ENCODE assay signal across 7 mouse cellular contexts in genomic region chr1:131153018-131153629, GRCm38 (mm10). TPM values are rescaled to one million over a fixed set of nuclear protein-coding genes. Genes with fewer than 3 reads are reported as not detected.
A peak's percentile ranks its signal among the peaks of the same experiment; 100 is the strongest.
DNase-seq lines count a peak whose midpoint lies in the region; ATAC-seq and TF ChIP-seq lines count a peak whose summit lies in the region.

Gene Eif2d (plus strand): TSS chr1:131153181.

- H3K4me1 ChIP-seq in embryonic facial prominence, embryonic 12.5 days = peaks cover 10% of the 10 kb centered on the region
- H3K4me1 ChIP-seq in limb, embryonic 11.5 days (ENCODE audit: control insufficient read depth, insufficient read depth, low read length) = peaks cover 6% of the 10 kb centered on the region; the same call in 1 of the 2 replicates
- peaks cover 10% of the 10 kb centered on the region for H3K4me1 ChIP-seq in midbrain, embryonic 14.5 days (ENCODE audit: control insufficient read depth, insufficient read depth, low read length)
- peaks cover 5% of the 10 kb centered on the region; the same call in 1 of the 2 replicates for H3K4me1 ChIP-seq in spleen, adult 2 months (ENCODE audit: control insufficient read depth, insufficient read depth, insufficient read length)

- WGBS in embryonic facial prominence, embryonic 12.5 days = under 1% methylated on average over 27 of the region's 27 CpGs
- WGBS in limb, embryonic 11.5 days = 2% methylated on average over 27 of the region's 27 CpGs
- WGBS in midbrain, embryonic 14.5 days = under 1% methylated on average over 27 of the region's 27 CpGs
- under 1% methylated on average over 27 of the region's 27 CpGs for WGBS in spleen, adult 2 months

- peaks cover 3% of the 10 kb centered on the region for H3K36me3 ChIP-seq in embryonic facial prominence, embryonic 12.5 days
- no peaks in the 10 kb centered on the region for H3K36me3 ChIP-seq in limb, embryonic 11.5 days (ENCODE audit: control insufficient read depth, insufficient read depth, low read length)
- H3K36me3 ChIP-seq in midbrain, embryonic 14.5 days (ENCODE audit: control insufficient read depth, insufficient read depth, low read length) = peaks cover 4% of the 10 kb centered on the region
- no peaks in the 10 kb centered on the region; the same call in 1 of the 2 replicates for H3K36me3 ChIP-seq in spleen, adult 2 months (ENCODE audit: control insufficient read depth, insufficient read depth, low read length)

- DNase-seq in adrenal gland, postnatal 14 days = peak; percentile 93
- DNase-seq in heart, adult 11 months = peak; percentile 99
- peak; percentile 90 for DNase-seq in kidney, adult 18-20 months
- peak; percentile 91 for DNase-seq in limb, embryonic 11.5 days (ENCODE audit: low spot score)
- peak; percentile 94 for DNase-seq in midbrain, embryonic 14.5 days
- DNase-seq in spleen, adult 2 months (ENCODE audit: low read depth in 1 of 2, low spot score in 2 of 2) = peak; percentile 64 to 82

- no peaks in the 10 kb centered on the region for H3K9me3 ChIP-seq in embryonic facial prominence, embryonic 12.5 days
- no peaks in the 10 kb centered on the region for H3K9me3 ChIP-seq in limb, embryonic 11.5 days (ENCODE audit: control insufficient read depth, low read length)
- no peaks in the 10 kb centered on the region for H3K9me3 ChIP-seq in midbrain, embryonic 14.5 days (ENCODE audit: control insufficient read depth, low read length)

- ATAC-seq in embryonic facial prominence, embryonic 12.5 days (ENCODE audit: insufficient number of reproducible peaks, insufficient read depth, low FRiP score, low TSS enrichment) = peak; percentile 92
- ATAC-seq in limb, embryonic 11.5 days (ENCODE audit: insufficient number of reproducible peaks, low FRiP score, low TSS enrichment, low read depth) = peak; percentile 96
- peak; percentile 99 for ATAC-seq in midbrain, embryonic 14.5 days (ENCODE audit: low FRiP score, low TSS enrichment)

- H3K4me2 ChIP-seq in embryonic facial prominence, embryonic 12.5 days (replicated peaks) = peak within 1 kb of the TSS; percentile 84
- peak within 1 kb of the TSS; percentile 85 for H3K4me2 ChIP-seq in limb, embryonic 11.5 days (ENCODE audit: low read depth, severe bottlenecking)
- H3K4me2 ChIP-seq in midbrain, embryonic 14.5 days (ENCODE audit: low read length) = peak within 1 kb of the TSS; percentile 94

- no peak for TF ChIP-seq CTCF in spleen, adult 2 months (IDR thresholded peaks at IDR 0.05; ENCODE audit: extremely low read depth, insufficient read depth, insufficient read length, insufficient replicate concordance)

- H3K27ac ChIP-seq in embryonic facial prominence, embryonic 12.5 days = 0 out of 2 replicates have a peak within 1 kb of the TSS, but pooled peaks have one; percentile 46
- no peak within 1 kb of the TSS for H3K27ac ChIP-seq in limb, embryonic 11.5 days (replicated peaks; ENCODE audit: low read depth, low read length)
- peak within 1 kb of the TSS; percentile 64; the same call in 1 of the 2 replicates for H3K27ac ChIP-seq in midbrain, embryonic 14.5 days (replicated peaks; ENCODE audit: low read depth, low read length)
- peak within 1 kb of the TSS; percentile 66 for H3K27ac ChIP-seq in spleen, adult 2 months (ENCODE audit: insufficient read depth, low read length)

- peak; percentile 68; the same call in 1 of the 2 replicates for TF ChIP-seq POLR2A in spleen, adult 2 months (IDR thresholded peaks at IDR 0.05; ENCODE audit: low read depth, low read length)

- no peaks in the 10 kb centered on the region for H3K27me3 ChIP-seq in embryonic facial prominence, embryonic 12.5 days
- H3K27me3 ChIP-seq in limb, embryonic 11.5 days (ENCODE audit: control insufficient read depth, insufficient read depth, low read length) = no peaks in the 10 kb centered on the region
- no peaks in the 10 kb centered on the region; the same call in 1 of the 2 replicates for H3K27me3 ChIP-seq in midbrain, embryonic 14.5 days (ENCODE audit: control insufficient read depth, insufficient read depth, low read length)
- H3K27me3 ChIP-seq in spleen, adult 2 months (ENCODE audit: control insufficient read depth, insufficient read depth, low read length) = no peaks in the 10 kb centered on the region

- H3K9ac ChIP-seq in embryonic facial prominence, embryonic 12.5 days = peak within 1 kb of the TSS; percentile 77
- H3K9ac ChIP-seq in limb, embryonic 11.5 days (ENCODE audit: low read length) = peak within 1 kb of the TSS; percentile 80
- peak within 1 kb of the TSS; percentile 64 for H3K9ac ChIP-seq in midbrain, embryonic 14.5 days (replicated peaks; ENCODE audit: low read length)

- H3K4me3 ChIP-seq in embryonic facial prominence, embryonic 12.5 days = peak within 1 kb of the TSS; percentile 88
- peak within 1 kb of the TSS; percentile 83 for H3K4me3 ChIP-seq in limb, embryonic 11.5 days (ENCODE audit: low read depth, low read length)
- H3K4me3 ChIP-seq in midbrain, embryonic 14.5 days (replicated peaks; ENCODE audit: low read depth, low read length) = peak within 1 kb of the TSS; percentile 72
- peak within 1 kb of the TSS; percentile 91 for H3K4me3 ChIP-seq in spleen, adult 2 months (ENCODE audit: extremely low read depth, insufficient read depth, insufficient read length)

RNA-seq across cellular contexts. Expression of gene Eif2d, which starts in this region (rescaled TPM):
- 42.2 and 43.4 TPM in 2 replicates for total RNA-seq in adrenal gland, postnatal 14 days (2021)
- polyA plus RNA-seq in embryonic facial prominence, embryonic 12.5 days (2016; fragmentation: Nextera tagmentation; extraction: Ambion mirVana) = 66.6 and 67.7 TPM in 2 replicates
- 70.3 and 72.3 TPM in 2 replicates for polyA plus RNA-seq in limb, embryonic 11.5 days (2014; fragmentation: Nextera tagmentation; extraction: Ambion mirVana)
- 47.3 and 54.8 TPM in 2 replicates for polyA plus RNA-seq in midbrain, embryonic 14.5 days (2014; fragmentation: Nextera tagmentation; extraction: Ambion mirVana)
- polyA plus RNA-seq in spleen, adult 2 months (2012; rRNA removed) = 17.4 and 19.6 TPM in 2 replicates
